Mouse (Mus musculus) MEL (cell line): ENCODE results near the gene Acrv1.
A peak's percentile ranks its signal among the peaks of the same experiment; 100 is the strongest.

Experiments used
- CTCF ChIP-seq, 3 experiments: IDR thresholded peaks in 2 of 3; conservative IDR thresholded peaks in 1 of 3; 2 replicates each; pipeline ENCODE4 v1.5.1; 2011 to 2012; ENCODE audit warnings: low read length in 3 of 3, low read depth in 2 of 3, mild to moderate bottlenecking in 2 of 3, improper control_type of control experiment in 1 of 3, inconsistent platforms in 1 of 3, mixed read lengths in 1 of 3, moderate library complexity in 1 of 3; ENCODE audit not compliant: control insufficient read depth in 1 of 3, insufficient read depth in 1 of 3, poor library complexity in 1 of 3, severe bottlenecking in 1 of 3
- EP300 ChIP-seq, 2 experiments: IDR thresholded peaks; 2 replicates each; pipeline ENCODE4 v1.6.1; 2011; ENCODE audit warnings: improper control_type of control experiment in 2 of 2, low read length in 2 of 2, low read depth in 1 of 2, mild to moderate bottlenecking in 1 of 2
- POLR2A ChIP-seq, 2 experiments: IDR thresholded peaks; 2 replicates each; pipeline ENCODE4 v1.6.1; 2011 to 2012; ENCODE audit warnings: low read length in 2 of 2, mild to moderate bottlenecking in 2 of 2, control low read depth in 1 of 2, improper control_type of control experiment in 1 of 2, low read depth in 1 of 2, moderate library complexity in 1 of 2; ENCODE audit not compliant: control insufficient read depth in 1 of 2, insufficient read depth in 1 of 2, poor library complexity in 1 of 2
- SMC3 ChIP-seq: IDR thresholded peaks from 2 replicates; pipeline ENCODE4 v1.6.1; 2011; ENCODE audit warnings: low read depth, low read length, improper control_type of control experiment
- UBTF ChIP-seq: IDR thresholded peaks from 2 replicates; pipeline ENCODE4 v1.6.1; 2012; ENCODE audit warnings: low read depth, mild to moderate bottlenecking, inconsistent platforms, low read length, improper control_type of control experiment, moderate library complexity, borderline replicate concordance; ENCODE audit not compliant: insufficient read depth
- ZC3H11A ChIP-seq: IDR thresholded peaks from 2 replicates; pipeline ENCODE4 v1.6.1; 2012; ENCODE audit warnings: low read depth, mild to moderate bottlenecking, inconsistent platforms, low read length, improper control_type of control experiment
- ZNF384 ChIP-seq: IDR thresholded peaks from 2 replicates; pipeline ENCODE4 v1.6.1; 2012; ENCODE audit warnings: low read depth, mild to moderate bottlenecking, inconsistent platforms, low read length, improper control_type of control experiment

GRCm38 (mm10) chr9:36726131-36727033, 33.4 kb downstream of the Acrv1 start:
- TF ChIP-seq EP300 (IDR thresholded peaks at IDR 0.05; ENCODE audit: low read depth in 1 of 2, low read length in 2 of 2) (no peak), UBTF (no peak), CTCF (IDR thresholded peaks at IDR 0.05 in 2 of 3, conservative IDR thresholded peaks at IDR 0.05 in 1 of 3; ENCODE audit: control insufficient read depth in 1 of 3, insufficient read depth in 1 of 3, low read depth in 2 of 3, low read length in 3 of 3, poor library complexity in 1 of 3, severe bottlenecking in 1 of 3) (no peak), POLR2A (IDR thresholded peaks at IDR 0.05; ENCODE audit: control insufficient read depth in 1 of 2, insufficient read depth in 1 of 2, low read depth in 1 of 2, low read length in 2 of 2, poor library complexity in 1 of 2) (peak in 1 of 2 experiments; percentile 90; a peak in 2 of 4 replicates), SMC3 (no peak), ZC3H11A (no peak), ZNF384 (no peak)
